Mouse (Mus musculus) testis, adult 2 months (tissue): ENCODE measurements around the gene Acin1. TPM values are rescaled to one million over a fixed set of nuclear protein-coding genes. Genes with fewer than 3 reads are reported as not detected.

Experiments
- H3K27ac ChIP-seq: fragments of 200-500 bp; 2 replicates; pipeline ENCODE4 v1.5.1; 2012; ENCODE audit warnings: low read depth, low read length; ENCODE audit not compliant: control insufficient read depth, insufficient read depth
- H3K27me3 ChIP-seq: fragments of 200-500 bp; 2 replicates; pipeline ENCODE4 v1.6.1; 2012; ENCODE audit warnings: mild to moderate bottlenecking, low read length, moderate library complexity; ENCODE audit not compliant: control insufficient read depth, insufficient read depth
- H3K36me3 ChIP-seq: fragments of 200-500 bp; 2 replicates; pipeline ENCODE4 v1.6.1; 2012; ENCODE audit warnings: mild to moderate bottlenecking, low read length; ENCODE audit not compliant: control insufficient read depth, insufficient read depth
- H3K4me1 ChIP-seq: fragments of 200-500 bp; 2 replicates; pipeline ENCODE4 v1.6.1; 2012; ENCODE audit warnings: low read length; ENCODE audit not compliant: control insufficient read depth, insufficient read depth
- H3K4me3 ChIP-seq: fragments of 200-500 bp; 2 replicates; pipeline ENCODE4 v1.5.1; 2012; ENCODE audit warnings: low read depth, mild to moderate bottlenecking, low read length, moderate library complexity, mixed read lengths; ENCODE audit not compliant: control insufficient read depth
- CTCF ChIP-seq: fragments of 200-500 bp; IDR thresholded peaks from 2 replicates; pipeline ENCODE4 v1.5.1; 2012; ENCODE audit warnings: low read depth, mild to moderate bottlenecking, inconsistent platforms, low read length, moderate library complexity; ENCODE audit not compliant: control insufficient read depth, insufficient read depth, insufficient replicate concordance
- POLR2A ChIP-seq: fragments of 200-500 bp; IDR thresholded peaks from 2 replicates; pipeline ENCODE4 v1.6.1; 2012; ENCODE audit warnings: low read depth, mild to moderate bottlenecking, inconsistent platforms, low read length, moderate library complexity; ENCODE audit not compliant: control insufficient read depth
- polyA plus RNA-seq: library from polyadenylated mRNA; depleted of rRNA; stranded (reverse); fragments of >200 nt; gene quantifications from 2 replicates; pipeline ENCODE4 v1.2.3, GENCODE M21; 2012

Acin1 gene
- polyA plus RNA-seq, 1 experiment, result 117 TPM

- no peak overlapping the region for H3K27ac ChIP-seq
- peaks cover 16% of the 10 kb centered on the region for H3K4me1 ChIP-seq
- H3K4me3 ChIP-seq, result no peak overlapping the region
- TF ChIP-seq CTCF, result no peak
- H3K27me3 ChIP-seq, result no peaks in the 10 kb centered on the region
- H3K36me3 ChIP-seq, result no peaks in the 10 kb centered on the region; the same call in 1 of the 2 replicates
Measured at GRCm38 (mm10) chr14:54643011-54643410, 43.7 kb downstream of the Acin1 start.

- Histone ChIP-seq H3K36me3 (no peaks in the 10 kb centered on the region; the same call in 1 of the 2 replicates), H3K4me3 (no peak overlapping the region), H3K4me1 (peaks cover 16% of the 10 kb centered on the region), H3K27me3 (no peaks in the 10 kb centered on the region), H3K27ac (no peak overlapping the region)
- TF ChIP-seq POLR2A (no peak), CTCF (no peak)
Measured at GRCm38 (mm10) chr14:54642224-54642944, 44.3 kb downstream of the Acin1 start.

- peak; percentile 75 for TF ChIP-seq CTCF
- no peak for TF ChIP-seq POLR2A
- Histone ChIP-seq H3K4me3 (peak within 1 kb of the TSS; percentile 68), H3K27ac (0 out of 2 replicates have a peak within 1 kb of the TSS, but pooled peaks have one; percentile 12), H3K36me3 (no peaks in the 10 kb centered on the region; the same call in 1 of the 2 replicates), H3K4me1 (peaks cover 16% of the 10 kb centered on the region), H3K27me3 (no peaks in the 10 kb centered on the region)
Measured at GRCm38 (mm10) chr14:54641305-54641969, 45.3 kb downstream of the Acin1 start, which contains the start of gene Cdh24. TSS of gene Cdh24 (minus strand) at chr14:54641364.

- Histone ChIP-seq H3K4me3 (peak within 1 kb of the TSS; percentile 68), H3K36me3 (no peaks in the 10 kb centered on the region; the same call in 1 of the 2 replicates), H3K4me1 (peaks cover 16% of the 10 kb centered on the region), H3K27me3 (no peaks in the 10 kb centered on the region), H3K27ac (0 out of 2 replicates have a peak within 1 kb of the TSS, but pooled peaks have one; percentile 12)
- TF ChIP-seq CTCF, result no peak
Measured at GRCm38 (mm10) chr14:54640946-54641304, 45.8 kb downstream of the Acin1 start, which contains the start of gene Gm17606. TSS of gene Gm17606 (plus strand) at chr14:54640952.

- H3K4me3 ChIP-seq, result no peak overlapping the region
- peaks cover 16% of the 10 kb centered on the region for H3K4me1 ChIP-seq
- H3K27ac ChIP-seq, result no peak overlapping the region
- no peaks in the 10 kb centered on the region for H3K27me3 ChIP-seq
- no peaks in the 10 kb centered on the region for H3K36me3 ChIP-seq
- no peak for TF ChIP-seq POLR2A
- no peak for TF ChIP-seq CTCF
Measured at GRCm38 (mm10) chr14:54640121-54640520, 46.6 kb downstream of the Acin1 start.

GRCm38 (mm10) chr14:54638210-54638609 lies 48.5 kb downstream of the Acin1 start:
- Histone ChIP-seq H3K36me3 (no peaks in the 10 kb centered on the region), H3K4me3 (no peak overlapping the region), H3K4me1 (peaks cover 16% of the 10 kb centered on the region), H3K27me3 (no peaks in the 10 kb centered on the region), H3K27ac (no peak overlapping the region)
- TF ChIP-seq POLR2A (no peak), CTCF (no peak)

GRCm38 (mm10) chr14:54636954-54637353 lies 49.8 kb downstream of the Acin1 start:
- no peaks in the 10 kb centered on the region for H3K36me3 ChIP-seq
- TF ChIP-seq CTCF, result peak; percentile 89
- no peak for TF ChIP-seq POLR2A
- H3K27me3 ChIP-seq, result no peaks in the 10 kb centered on the region
- H3K4me1 ChIP-seq, result peaks cover 15% of the 10 kb centered on the region
- H3K4me3 ChIP-seq, result no peak overlapping the region
- no peak overlapping the region for H3K27ac ChIP-seq
